Mouse (Mus musculus): ENCODE measurements around the gene Itga10. TPM values are rescaled to one million over a fixed set of nuclear protein-coding genes. Genes with fewer than 3 reads are reported as not detected.

Itga10 gene
- total and polyA plus RNA-seq, 2 experiments from 2014 or later = 1.4 to 2.6 TPM

DNA sequence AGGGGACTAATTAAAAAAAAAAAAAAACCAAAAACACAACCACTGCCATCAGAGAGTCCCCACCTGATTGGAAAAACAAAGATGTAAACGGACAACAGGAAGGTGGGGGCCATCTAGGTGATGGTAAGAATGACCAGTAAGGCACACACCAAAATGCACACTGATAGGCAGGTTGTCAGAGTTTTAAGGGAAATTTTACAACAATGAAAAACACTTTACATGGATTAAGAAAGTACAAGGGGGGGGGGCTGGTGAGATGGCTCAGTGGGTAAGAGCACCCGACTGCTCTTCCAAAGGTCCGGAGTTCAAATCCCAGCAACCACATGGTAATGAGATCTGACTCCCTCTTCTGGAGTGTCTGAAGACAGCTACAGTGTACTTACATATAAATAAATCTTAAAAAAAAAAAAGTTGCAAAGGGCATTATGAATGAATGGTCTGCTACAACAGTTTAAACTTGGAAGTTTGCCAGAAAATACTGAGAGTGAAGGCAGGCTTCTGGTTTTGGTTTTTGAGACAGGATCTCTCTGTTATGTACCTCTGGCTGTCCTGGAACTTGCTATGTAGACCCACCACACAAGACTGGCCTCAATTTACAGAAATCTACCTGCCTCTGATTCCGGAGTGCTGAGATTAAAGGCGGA lies 23.2 kb downstream of the Itga10 start:
- Histone ChIP-seq H3K27me3 (ENCODE audit: insufficient read depth, low read length) (no peaks in the 10 kb centered on the region), H3K9ac (replicated peaks; ENCODE audit: low read length) (no peak overlapping the region), H3K27ac (no peak overlapping the region), H3K9me3 (ENCODE audit: low read length) (no peaks in the 10 kb centered on the region), H3K4me1 (ENCODE audit: insufficient read depth, low read length) (peaks cover 3% of the 10 kb centered on the region; the same call in 1 of the 2 replicates), H3K4me3 (ENCODE audit: low read length) (no peak overlapping the region), H3K36me3 (ENCODE audit: insufficient read depth, low read length) (no peaks in the 10 kb centered on the region), H3K4me2 (ENCODE audit: low read depth, low read length) (no peak overlapping the region)
- no peak for TF ChIP-seq CTCF (IDR thresholded peaks at IDR 0.05; ENCODE audit: low read depth)
- no peak for ATAC-seq
- DNase-seq (ENCODE audit: low spot score) = no peak
- WGBS = 89% methylated on average over 5 of the region's 5 CpGs

DNA sequence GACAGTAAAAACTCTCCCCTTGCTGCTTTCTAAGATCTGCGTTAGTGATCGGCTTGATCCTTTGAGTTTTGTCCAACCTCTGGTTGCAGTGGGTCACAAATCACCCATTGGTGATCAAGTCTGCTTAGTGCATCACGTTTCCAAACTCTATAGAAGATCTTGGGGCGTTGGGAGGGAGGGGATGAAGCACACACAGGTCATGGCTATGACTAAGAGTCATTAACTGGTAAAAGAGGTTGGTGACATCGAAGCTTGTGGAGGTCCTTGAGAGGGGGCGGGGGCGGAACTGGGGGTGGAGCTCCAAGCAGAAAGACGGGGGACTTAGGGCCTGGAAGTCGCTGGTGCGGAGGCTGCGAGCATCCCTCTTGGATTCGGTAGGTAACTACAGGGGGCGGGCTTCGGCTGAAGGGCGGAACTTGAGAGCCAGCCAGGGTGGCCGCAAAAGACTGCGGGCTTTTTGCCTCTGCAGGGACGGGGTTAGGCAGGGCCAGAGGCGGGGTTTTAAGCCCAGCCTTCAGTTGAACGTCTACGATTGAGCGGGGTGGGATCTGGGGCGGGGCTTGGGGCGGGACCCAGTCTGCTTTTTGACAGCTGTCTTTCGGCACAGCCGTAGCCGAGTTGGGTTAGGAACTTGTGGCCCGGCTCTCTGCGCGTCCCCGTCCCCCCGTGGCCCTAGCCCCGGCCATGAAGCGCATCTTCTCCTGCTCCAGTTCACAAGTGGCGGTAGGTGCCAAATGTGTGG lies 24.5 kb downstream of the Itga10 start, which contains the start of gene Ankrd35:
Gene Ankrd35 (plus strand): TSS at position 405 of the 742 bp plus-strand sequence.
- Histone ChIP-seq H3K4me2 (ENCODE audit: low read depth, low read length) (peak within 1 kb of the TSS; percentile 83), H3K9me3 (ENCODE audit: low read length) (no peaks in the 10 kb centered on the region), H3K27ac (no peak within 1 kb of the TSS), H3K36me3 (ENCODE audit: insufficient read depth, low read length) (no peaks in the 10 kb centered on the region), H3K4me3 (ENCODE audit: low read length) (peak within 1 kb of the TSS; percentile 47), H3K4me1 (ENCODE audit: insufficient read depth, low read length) (no peaks in the 10 kb centered on the region), H3K27me3 (ENCODE audit: insufficient read depth, low read length) (no peaks in the 10 kb centered on the region), H3K9ac (replicated peaks; ENCODE audit: low read length) (peak within 1 kb of the TSS; percentile 49)
- DNase-seq (ENCODE audit: low spot score) (peak; percentile 87), ATAC-seq (peak; percentile 96)
- TF ChIP-seq CTCF (IDR thresholded peaks at IDR 0.05; ENCODE audit: low read depth) = peak; percentile 52
- 5% methylated on average over 35 of the region's 35 CpGs for WGBS

DNA sequence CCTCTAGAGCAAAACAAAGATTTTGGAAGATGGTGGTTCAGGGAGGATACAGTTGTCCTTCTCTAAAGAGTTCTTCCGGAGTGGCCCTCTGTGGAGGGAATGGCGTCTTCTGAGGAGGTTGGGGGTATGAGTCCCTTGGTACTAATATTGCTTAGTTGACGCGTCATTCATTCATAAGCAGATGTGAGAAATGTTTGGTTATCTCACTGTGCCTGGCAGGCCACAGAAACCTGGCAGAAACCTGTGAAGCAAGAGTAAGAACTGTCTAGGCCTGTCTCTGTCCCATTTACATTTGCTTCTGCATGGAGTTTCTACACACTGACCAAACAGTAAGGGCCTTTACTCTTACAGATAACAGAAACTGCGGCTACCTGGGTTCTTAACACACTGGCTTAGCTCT lies 26.1 kb downstream of the Itga10 start:
- 98% methylated on average over 5 of the region's 5 CpGs for WGBS
- H3K27me3 ChIP-seq (ENCODE audit: insufficient read depth, low read length) = no peaks in the 10 kb centered on the region
- TF ChIP-seq CTCF (IDR thresholded peaks at IDR 0.05; ENCODE audit: low read depth) = no peak
- H3K4me1 ChIP-seq (ENCODE audit: insufficient read depth, low read length) = no peaks in the 10 kb centered on the region
- no peak overlapping the region for H3K4me3 ChIP-seq (ENCODE audit: low read length)
- no peak overlapping the region for H3K4me2 ChIP-seq (ENCODE audit: low read depth, low read length)
- no peak for ATAC-seq
- H3K36me3 ChIP-seq (ENCODE audit: insufficient read depth, low read length) = no peaks in the 10 kb centered on the region
- H3K9ac ChIP-seq (replicated peaks; ENCODE audit: low read length) = no peak overlapping the region
- no peak overlapping the region for H3K27ac ChIP-seq
- H3K9me3 ChIP-seq (ENCODE audit: low read length) = no peaks in the 10 kb centered on the region
- no peak for DNase-seq (ENCODE audit: low spot score)

DNA sequence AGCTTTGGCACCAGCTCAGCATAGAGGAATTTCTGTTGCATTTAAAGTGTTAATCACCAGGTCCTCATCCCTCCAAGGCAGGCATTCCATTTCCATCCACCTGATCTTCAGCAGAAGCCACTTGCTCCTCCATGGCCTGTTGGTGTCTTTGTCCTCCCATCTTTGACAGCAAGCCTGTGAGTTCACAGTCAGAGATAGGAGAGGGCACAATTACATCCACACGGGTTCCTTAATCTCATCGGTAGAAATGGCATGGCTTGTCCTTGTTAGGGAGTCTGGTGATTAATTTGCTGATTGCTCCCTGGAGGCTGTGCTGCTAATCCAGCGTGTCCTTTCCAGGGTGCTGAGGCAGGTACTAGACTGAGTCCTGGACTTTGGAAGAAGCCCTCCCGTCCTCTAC lies 28.1 kb downstream of the Itga10 start:
- 65% methylated on average over 4 of the region's 4 CpGs for WGBS
- Histone ChIP-seq H3K27ac (no peak overlapping the region), H3K9ac (replicated peaks; ENCODE audit: low read length) (no peak overlapping the region), H3K4me2 (ENCODE audit: low read depth, low read length) (no peak overlapping the region), H3K4me3 (ENCODE audit: low read length) (no peak overlapping the region), H3K9me3 (ENCODE audit: low read length) (no peaks in the 10 kb centered on the region), H3K4me1 (ENCODE audit: insufficient read depth, low read length) (no peaks in the 10 kb centered on the region), H3K36me3 (ENCODE audit: insufficient read depth, low read length) (no peaks in the 10 kb centered on the region), H3K27me3 (ENCODE audit: insufficient read depth, low read length) (no peaks in the 10 kb centered on the region)
- DNase-seq (ENCODE audit: low spot score) = no peak
- TF ChIP-seq CTCF (IDR thresholded peaks at IDR 0.05; ENCODE audit: low read depth) = no peak
- ATAC-seq = no peak

DNA sequence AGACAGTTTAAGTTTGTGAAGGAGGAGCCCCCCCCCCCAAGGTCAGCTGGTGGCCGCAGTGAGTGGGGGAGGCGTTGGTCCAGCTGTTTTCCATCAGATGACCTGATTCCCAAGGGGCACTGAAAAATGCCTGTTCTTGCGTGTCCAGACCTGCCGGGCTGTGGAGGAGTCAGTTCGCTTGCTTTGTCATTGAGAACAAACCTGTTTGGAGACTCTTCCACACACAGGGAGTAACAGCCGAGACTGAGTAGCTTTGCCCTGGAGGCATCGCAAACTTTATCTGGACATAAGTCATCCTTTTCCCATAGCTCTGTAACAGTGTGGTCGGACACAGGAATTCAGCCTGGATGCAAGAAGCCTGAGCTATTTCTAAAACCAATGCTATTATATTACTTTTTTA lies 29.1 kb downstream of the Itga10 start:
- Histone ChIP-seq H3K9me3 (ENCODE audit: low read length) (no peaks in the 10 kb centered on the region), H3K27me3 (ENCODE audit: insufficient read depth, low read length) (no peaks in the 10 kb centered on the region), H3K36me3 (ENCODE audit: insufficient read depth, low read length) (no peaks in the 10 kb centered on the region), H3K9ac (replicated peaks; ENCODE audit: low read length) (no peak overlapping the region), H3K4me1 (ENCODE audit: insufficient read depth, low read length) (no peaks in the 10 kb centered on the region; the same call in 1 of the 2 replicates), H3K4me2 (ENCODE audit: low read depth, low read length) (no peak overlapping the region), H3K27ac (no peak overlapping the region), H3K4me3 (ENCODE audit: low read length) (no peak overlapping the region)
- TF ChIP-seq CTCF (IDR thresholded peaks at IDR 0.05; ENCODE audit: low read depth) = no peak
- no peak for ATAC-seq
- no peak for DNase-seq (ENCODE audit: low spot score)
- WGBS = 63% methylated on average over 8 of the region's 8 CpGs

DNA sequence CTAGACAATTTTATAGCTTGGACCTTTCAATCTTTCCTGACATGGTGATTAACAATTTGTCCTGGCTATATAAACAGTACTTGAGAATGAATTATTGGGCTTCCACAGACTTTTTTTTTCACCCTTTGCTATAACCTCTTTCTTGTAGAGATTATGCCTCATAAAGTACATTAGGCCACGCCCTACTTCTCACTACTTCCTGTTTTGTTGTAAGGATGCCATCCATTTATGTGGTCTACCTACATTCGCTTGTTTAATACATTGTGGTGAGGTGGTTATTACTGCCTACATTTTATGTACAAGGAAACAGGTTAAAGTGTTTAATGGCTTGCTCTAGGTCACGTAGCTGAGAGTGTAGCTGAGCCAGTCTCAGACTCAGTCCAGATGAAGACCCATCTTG lies 29.8 kb downstream of the Itga10 start:
- ATAC-seq (no peak), DNase-seq (ENCODE audit: low spot score) (no peak)
- no peak for TF ChIP-seq CTCF (IDR thresholded peaks at IDR 0.05; ENCODE audit: low read depth)
- H3K27ac ChIP-seq = no peak overlapping the region
- no peaks in the 10 kb centered on the region for H3K36me3 ChIP-seq (ENCODE audit: insufficient read depth, low read length)
- H3K9ac ChIP-seq (replicated peaks; ENCODE audit: low read length) = no peak overlapping the region
- no peak overlapping the region for H3K4me2 ChIP-seq (ENCODE audit: low read depth, low read length)
- 93% methylated on average over 3 of the region's 3 CpGs for WGBS
- H3K27me3 ChIP-seq (ENCODE audit: insufficient read depth, low read length) = no peaks in the 10 kb centered on the region
- no peak overlapping the region for H3K4me3 ChIP-seq (ENCODE audit: low read length)
- no peaks in the 10 kb centered on the region for H3K9me3 ChIP-seq (ENCODE audit: low read length)
- no peaks in the 10 kb centered on the region; the same call in 1 of the 2 replicates for H3K4me1 ChIP-seq (ENCODE audit: insufficient read depth, low read length)

DNA sequence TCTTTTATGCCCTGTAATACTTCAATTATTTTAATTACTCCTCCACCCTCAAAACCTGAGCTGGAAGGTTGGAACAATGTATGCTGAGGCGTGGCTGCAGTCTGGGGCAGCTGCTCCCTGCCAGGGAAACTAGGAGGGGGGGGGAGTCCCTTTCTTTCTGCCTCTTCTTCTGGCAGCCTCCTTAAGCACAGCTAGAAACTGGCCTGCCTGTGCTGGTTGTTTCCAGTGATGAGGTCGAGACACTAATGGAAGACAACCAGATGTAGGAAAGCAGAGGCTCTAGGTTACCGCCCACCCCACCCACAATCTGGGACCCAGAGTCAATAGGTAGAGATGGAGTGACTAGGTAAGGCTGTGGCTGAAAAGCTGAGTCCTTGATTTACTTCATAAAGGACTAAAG lies 30.3 kb downstream of the Itga10 start:
- H3K27me3 ChIP-seq (ENCODE audit: insufficient read depth, low read length) = no peaks in the 10 kb centered on the region
- H3K27ac ChIP-seq = no peak overlapping the region
- no peaks in the 10 kb centered on the region; the same call in 1 of the 2 replicates for H3K4me1 ChIP-seq (ENCODE audit: insufficient read depth, low read length)
- TF ChIP-seq CTCF (IDR thresholded peaks at IDR 0.05; ENCODE audit: low read depth) = no peak
- H3K4me2 ChIP-seq (ENCODE audit: low read depth, low read length) = no peak overlapping the region
- WGBS = 33% methylated on average over 3 of the region's 3 CpGs
- H3K36me3 ChIP-seq (ENCODE audit: insufficient read depth, low read length) = no peaks in the 10 kb centered on the region
- no peak overlapping the region for H3K4me3 ChIP-seq (ENCODE audit: low read length)
- H3K9ac ChIP-seq (replicated peaks; ENCODE audit: low read length) = no peak overlapping the region
- DNase-seq (ENCODE audit: low spot score) = no peak
- no peaks in the 10 kb centered on the region for H3K9me3 ChIP-seq (ENCODE audit: low read length)
- no peak for ATAC-seq

Measured in hindbrain, postnatal 0 days (tissue).